Mouse (Mus musculus) MEL (cell line): ENCODE data around the gene Trim8.

Experiments
- BHLHE40 ChIP-seq: IDR thresholded peaks from 2 replicates; pipeline ENCODE4 v1.6.1; 2012; ENCODE audit warnings: low read depth, mild to moderate bottlenecking, inconsistent platforms, low read length, improper control_type of control experiment, borderline replicate concordance
- CTCF ChIP-seq, 3 experiments: IDR thresholded peaks in 2 of 3; conservative IDR thresholded peaks in 1 of 3; 2 replicates each; pipeline ENCODE4 v1.5.1; 2011 to 2012; ENCODE audit warnings: low read length in 3 of 3, low read depth in 2 of 3, mild to moderate bottlenecking in 2 of 3, improper control_type of control experiment in 1 of 3, inconsistent platforms in 1 of 3, mixed read lengths in 1 of 3, moderate library complexity in 1 of 3; ENCODE audit not compliant: control insufficient read depth in 1 of 3, insufficient read depth in 1 of 3, poor library complexity in 1 of 3, severe bottlenecking in 1 of 3
- EP300 ChIP-seq, 2 experiments: IDR thresholded peaks; 2 replicates each; pipeline ENCODE4 v1.6.1; 2011; ENCODE audit warnings: improper control_type of control experiment in 2 of 2, low read length in 2 of 2, low read depth in 1 of 2, mild to moderate bottlenecking in 1 of 2
- GATA1 ChIP-seq: IDR thresholded peaks from 2 replicates; pipeline ENCODE4 v1.6.1; 2011; ENCODE audit warnings: low read depth, low read length, improper control_type of control experiment
- KAT2A ChIP-seq: conservative IDR thresholded peaks from 2 replicates; pipeline ENCODE4 v1.6.1; 2012; ENCODE audit warnings: low read depth, low read length, improper control_type of control experiment, inconsistent platforms
- MAZ ChIP-seq: IDR thresholded peaks from 2 replicates; pipeline ENCODE4 v1.6.1; 2012; ENCODE audit warnings: low read depth, mild to moderate bottlenecking, inconsistent platforms, low read length, improper control_type of control experiment
- MXI1 ChIP-seq: IDR thresholded peaks from 2 replicates; pipeline ENCODE4 v1.6.1; 2011; ENCODE audit warnings: mild to moderate bottlenecking, low read depth, low read length, improper control_type of control experiment
- NRF1 ChIP-seq: IDR thresholded peaks from 2 replicates; pipeline ENCODE4 v1.6.1; 2014; ENCODE audit warnings: low read depth, mild to moderate bottlenecking, inconsistent platforms, low read length, improper control_type of control experiment, moderate library complexity; ENCODE audit not compliant: poor library complexity, insufficient read depth, severe bottlenecking
- POLR2A ChIP-seq, 2 experiments: IDR thresholded peaks; 2 replicates each; pipeline ENCODE4 v1.6.1; 2011 to 2012; ENCODE audit warnings: low read length in 2 of 2, mild to moderate bottlenecking in 2 of 2, control low read depth in 1 of 2, improper control_type of control experiment in 1 of 2, low read depth in 1 of 2, moderate library complexity in 1 of 2; ENCODE audit not compliant: control insufficient read depth in 1 of 2, insufficient read depth in 1 of 2, poor library complexity in 1 of 2
- POLR2AphosphoS2 ChIP-seq: IDR thresholded peaks from 2 replicates; pipeline ENCODE4 v1.6.1; 2011; ENCODE audit warnings: low read length, improper control_type of control experiment
- RAD21 ChIP-seq: IDR thresholded peaks from 2 replicates; pipeline ENCODE4 v1.6.1; 2011; ENCODE audit warnings: mild to moderate bottlenecking, low read depth, low read length, improper control_type of control experiment
- SIN3A ChIP-seq: IDR thresholded peaks from 2 replicates; pipeline ENCODE4 v1.6.1; 2012; ENCODE audit warnings: low read length, improper control_type of control experiment, inconsistent platforms
- TCF12 ChIP-seq: IDR thresholded peaks from 2 replicates; pipeline ENCODE4 v1.6.1; 2014; ENCODE audit warnings: low read depth, mild to moderate bottlenecking, inconsistent platforms, low read length, improper control_type of control experiment, moderate library complexity
- ZNF384 ChIP-seq: IDR thresholded peaks from 2 replicates; pipeline ENCODE4 v1.6.1; 2012; ENCODE audit warnings: low read depth, mild to moderate bottlenecking, inconsistent platforms, low read length, improper control_type of control experiment

DNA sequence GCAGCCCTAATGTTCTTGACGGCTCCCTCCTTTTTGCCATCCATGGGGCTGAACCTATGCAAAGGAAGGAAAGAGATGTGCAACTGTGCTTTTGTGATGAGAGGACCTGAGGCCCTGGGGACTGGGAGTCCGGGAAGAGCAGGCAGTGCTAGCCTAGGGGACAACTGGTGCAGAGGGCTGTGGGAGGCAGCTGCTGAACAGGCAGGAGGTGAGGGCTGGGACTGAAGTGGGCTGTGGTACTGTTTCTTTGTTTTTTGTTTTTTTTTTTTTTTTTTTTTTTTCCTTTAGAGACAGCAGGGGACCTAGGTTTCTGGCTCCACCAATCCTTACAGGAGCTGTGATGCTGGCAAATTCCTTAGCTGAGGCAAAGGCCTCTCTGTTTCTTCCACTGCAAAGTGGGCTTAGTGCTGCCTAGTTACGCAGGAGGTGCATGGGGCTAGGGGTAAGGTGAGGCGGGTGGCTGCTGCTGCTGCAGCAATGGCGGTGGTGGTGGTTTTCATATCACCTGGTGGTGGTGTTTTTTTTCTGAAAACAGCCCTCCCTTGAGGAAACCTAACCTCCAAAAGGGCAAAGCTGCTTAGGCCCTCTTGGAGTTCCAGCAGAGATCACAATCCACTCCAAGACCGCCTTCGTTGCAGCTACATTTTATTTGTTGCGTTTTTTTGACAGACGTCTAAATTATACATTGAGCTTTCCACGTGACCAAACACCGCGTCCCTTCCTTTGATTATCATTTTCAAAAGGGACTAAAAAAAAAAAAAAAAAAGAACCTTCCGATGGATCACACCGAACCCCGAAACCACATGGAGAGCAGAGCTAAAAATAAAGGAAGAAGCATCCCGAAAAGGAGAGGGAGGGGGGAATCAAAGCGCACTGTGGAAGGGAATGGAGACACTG, 26.4 kb downstream of the Trim8 start:
- TF ChIP-seq CTCF (IDR thresholded peaks at IDR 0.05 in 2 of 3, conservative IDR thresholded peaks at IDR 0.05 in 1 of 3; ENCODE audit: control insufficient read depth in 1 of 3, insufficient read depth in 1 of 3, low read depth in 2 of 3, low read length in 3 of 3, poor library complexity in 1 of 3, severe bottlenecking in 1 of 3) (no peak), RAD21 (no peak), GATA1 (no peak), MXI1 (no peak), TCF12 (no peak), POLR2A (IDR thresholded peaks at IDR 0.05; ENCODE audit: control insufficient read depth in 1 of 2, insufficient read depth in 1 of 2, low read depth in 1 of 2, low read length in 2 of 2, poor library complexity in 1 of 2) (no peak), NRF1 (no peak), BHLHE40 (no peak), EP300 (IDR thresholded peaks at IDR 0.05; ENCODE audit: low read depth in 1 of 2, low read length in 2 of 2) (no peak), ZNF384 (peak; percentile 68), POLR2AphosphoS2 (no peak), KAT2A (no peak), SIN3A (no peak; the same call in 1 of the 2 replicates), MAZ (no peak)
